Mouse (Mus musculus) stomach, postnatal 0 days (tissue): Measurements from ENCODE around the gene Tfcp2l1.

ENCODE experiments used
- CTCF ChIP-seq: IDR thresholded peaks from 2 replicates; pipeline ENCODE4 v1.5.1; 2016; ENCODE audit warnings: antibody characterized with exemption, low read depth, mild to moderate bottlenecking, moderate library complexity
- EP300 ChIP-seq: optimal IDR thresholded peaks from 2 replicates; pipeline ENCODE3; 2016; ENCODE audit warnings: antibody characterized with exemption

DNA sequence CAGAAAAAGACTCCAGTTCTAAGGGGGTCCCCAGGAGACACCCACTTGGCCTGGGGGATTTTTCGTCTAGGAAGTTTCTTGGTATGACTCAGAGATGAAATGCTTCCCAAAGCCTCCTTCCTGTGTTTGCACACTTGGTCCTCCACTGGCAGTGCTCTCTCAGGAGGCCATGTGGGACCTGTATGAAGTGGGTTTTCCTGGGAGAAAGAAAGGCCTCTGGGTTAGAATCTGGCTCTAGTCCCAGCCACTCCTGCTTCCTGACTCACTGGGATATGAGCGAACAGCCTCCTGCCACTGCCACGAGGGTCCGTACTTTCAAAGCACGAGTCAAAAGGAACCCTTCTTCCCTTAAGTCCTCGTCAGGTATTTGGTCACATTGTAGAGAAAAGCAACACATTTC is 70.2 kb downstream of the Tfcp2l1 start:
- TF ChIP-seq CTCF: no peak
- no peak for TF ChIP-seq EP300
